Mouse (Mus musculus) C3H10T1/2 (cell line): Measurements from ENCODE around the gene Gm8978. TPM values are rescaled to one million over a fixed set of nuclear protein-coding genes. Genes with fewer than 3 reads are reported as not detected.

ENCODE experiments used
- polyA plus RNA-seq, 2 experiments: library from polyadenylated mRNA; unstranded; fragments of >200 nt; fragmentation: generic; extraction: Trizol; gene quantifications; one replicate each; pipeline ENCODE4 v1.2.1; 2012; ENCODE audit warnings: missing spikeins in 2 of 2

The Gm8978 gene
- not detected for polyA plus RNA-seq

GRCm38 (mm10) chr19:33625152-33625551, at the start of gene Gm8978:
TSS of gene Gm8978 (minus strand) at chr19:33625252.

Other genes with a start within 250 kb of the Gm8978 start
- 1 to 10 TPM in 1 of 2 experiments, under 1 TPM in 1; 0.42 to 2.4 TPM for gene Rnls, start 233.0 kb downstream of the Gm8978 start, polyA plus RNA-seq
- not detected for gene Lipo4, start 107.5 kb downstream of the Gm8978 start, polyA plus RNA-seq
- not detected for gene Lipo2, start 126.1 kb upstream of the Gm8978 start, polyA plus RNA-seq
- under 1 TPM in 1 of 2 experiments, not detected in 1; 0.12 TPM for gene Lipo3, start 136.7 kb upstream of the Gm8978 start, polyA plus RNA-seq
- not detected for gene Lipo1, start 162.2 kb upstream of the Gm8978 start, polyA plus RNA-seq